Mouse (Mus musculus) CH12.LX (cell line): ENCODE measurements at regions not wholly inside any gene's neighbourhood (a gene's known extent, or its start where the extent isn't known, plus 50 kb on each side); places are given as distances from the start of the nearest gene placed in this dataset.

Experiments
- DNase-seq: peaks from one replicate; pipeline ENCODE4 v3.0.0-alpha.2; 2013; ENCODE audit errors: extremely low read depth
- H3K27ac ChIP-seq: 2 replicates; pipeline ENCODE4 v1.5.1; 2012; ENCODE audit warnings: low read depth, mild to moderate bottlenecking, control low read depth, moderate library complexity; ENCODE audit not compliant: insufficient read depth
- H3K27me3 ChIP-seq: replicated peaks from 2 replicates; pipeline ENCODE3; 2012; ENCODE audit warnings: inconsistent platforms
- H3K36me3 ChIP-seq, 2 experiments: replicated peaks in 1 of 2; 2 replicates each; pipeline versions ENCODE3 to v1.6.1; 2012; ENCODE audit warnings: inconsistent platforms in 1 of 2, low read length in 1 of 2, mild to moderate bottlenecking in 1 of 2, mixed read lengths in 1 of 2, moderate library complexity in 1 of 2; ENCODE audit not compliant: control insufficient read depth in 1 of 2, insufficient read depth in 1 of 2
- H3K4me1 ChIP-seq, 2 experiments: 2 replicates each; pipeline ENCODE4 v1.6.1; 2012; ENCODE audit warnings: inconsistent platforms in 1 of 2, moderate library complexity in 1 of 2; ENCODE audit not compliant: insufficient read depth in 2 of 2, control insufficient read depth in 1 of 2
- H3K4me2 ChIP-seq: 2 replicates; pipeline ENCODE4 v1.6.1; 2012; ENCODE audit warnings: low read depth, mild to moderate bottlenecking, control low read depth; ENCODE audit not compliant: poor library complexity, insufficient read depth, severe bottlenecking
- H3K4me3 ChIP-seq, 3 experiments: fragments of 150-350 bp in 1 of 3; sonication (generic) in 1 of 3; replicated peaks in 1 of 3; 2 replicates each; pipeline versions ENCODE3 to v1.5.1; 2011 to 2012; ENCODE audit warnings: low read depth in 2 of 3, low read length in 2 of 3, mild to moderate bottlenecking in 2 of 3, moderate library complexity in 2 of 3, control low read depth in 1 of 3, improper control_type of control experiment in 1 of 3, inconsistent platforms in 1 of 3, mixed read lengths in 1 of 3; ENCODE audit not compliant: poor library complexity in 1 of 3
- H3K79me2 ChIP-seq: replicated peaks from 2 replicates; pipeline ENCODE4 v1.6.1; 2012; ENCODE audit warnings: mild to moderate bottlenecking, moderate library complexity; ENCODE audit not compliant: control insufficient read depth, poor library complexity, insufficient read depth, severe bottlenecking; ENCODE audit errors: extremely low read depth
- H3K9ac ChIP-seq: 2 replicates; pipeline ENCODE4 v1.6.1; 2012; ENCODE audit warnings: low read depth, mild to moderate bottlenecking, control low read depth, moderate library complexity; ENCODE audit not compliant: insufficient read depth
- H3K9me3 ChIP-seq: replicated peaks from 2 replicates; pipeline ENCODE3; 2012; ENCODE audit warnings: low read length, inconsistent platforms, mixed read lengths
- BHLHE40 ChIP-seq: IDR thresholded peaks from 2 replicates; pipeline ENCODE4 v1.6.1; 2011; ENCODE audit warnings: mild to moderate bottlenecking, low read depth, low read length, improper control_type of control experiment
- CHD2 ChIP-seq: IDR thresholded peaks from 2 replicates; pipeline ENCODE4 v1.6.1; 2011; ENCODE audit warnings: low read length, improper control_type of control experiment
- E2F4 ChIP-seq: IDR thresholded peaks from 2 replicates; pipeline ENCODE4 v1.6.1; 2011; ENCODE audit warnings: low read depth, low read length, improper control_type of control experiment; ENCODE audit not compliant: insufficient replicate concordance
- GABPA ChIP-seq: IDR thresholded peaks from 2 replicates; pipeline ENCODE4 v1.6.1; 2012; ENCODE audit warnings: low read depth, low read length, improper control_type of control experiment, inconsistent platforms; ENCODE audit not compliant: insufficient replicate concordance
- HCFC1 ChIP-seq: IDR thresholded peaks from 2 replicates; pipeline ENCODE4 v1.6.1; 2012; ENCODE audit warnings: low read depth, mild to moderate bottlenecking, inconsistent platforms, low read length, improper control_type of control experiment
- IRF4 ChIP-seq: IDR thresholded peaks from 2 replicates; pipeline ENCODE4 v1.6.1; 2014; ENCODE audit warnings: low read depth, mild to moderate bottlenecking, inconsistent platforms, low read length, improper control_type of control experiment
- JUN ChIP-seq: IDR thresholded peaks from 2 replicates; pipeline ENCODE4 v1.6.1; 2011; ENCODE audit warnings: low read depth, mild to moderate bottlenecking, low read length, improper control_type of control experiment, moderate library complexity; ENCODE audit not compliant: insufficient read depth
- JUND ChIP-seq: conservative IDR thresholded peaks from 2 replicates; pipeline ENCODE4 v1.6.1; 2011; ENCODE audit warnings: low read depth, low read length, improper control_type of control experiment
- KAT2A ChIP-seq: IDR thresholded peaks from 2 replicates; pipeline ENCODE4 v1.6.1; 2012; ENCODE audit warnings: low read length, improper control_type of control experiment, inconsistent platforms; ENCODE audit not compliant: insufficient replicate concordance
- MAX ChIP-seq: IDR thresholded peaks from 2 replicates; pipeline ENCODE4 v1.6.1; 2011; ENCODE audit warnings: low read length, improper control_type of control experiment
- MAZ ChIP-seq: IDR thresholded peaks from 2 replicates; pipeline ENCODE4 v1.6.1; 2012; ENCODE audit warnings: low read depth, mild to moderate bottlenecking, inconsistent platforms, low read length, improper control_type of control experiment, moderate library complexity
- MEF2A ChIP-seq: IDR thresholded peaks from 2 replicates; pipeline ENCODE4 v1.6.1; 2014; ENCODE audit warnings: low read depth, mild to moderate bottlenecking, inconsistent platforms, low read length, improper control_type of control experiment, borderline replicate concordance
- MXI1 ChIP-seq: IDR thresholded peaks from 2 replicates; pipeline ENCODE4 v1.6.1; 2011; ENCODE audit warnings: mild to moderate bottlenecking, low read depth, low read length, improper control_type of control experiment
- MYC ChIP-seq: IDR thresholded peaks from 2 replicates; pipeline ENCODE4 v1.6.1; 2011; ENCODE audit warnings: low read depth, mild to moderate bottlenecking, improper control_type of control experiment, low read length
- NELFE ChIP-seq: IDR thresholded peaks from 2 replicates; pipeline ENCODE4 v1.6.1; 2011; ENCODE audit warnings: low read depth, low read length, improper control_type of control experiment
- PAX5 ChIP-seq: IDR thresholded peaks from 2 replicates; pipeline ENCODE4 v1.6.1; 2012; ENCODE audit warnings: low read length, inconsistent platforms, mixed read lengths
- POLR2A ChIP-seq: IDR thresholded peaks from 2 replicates; pipeline ENCODE4 v1.6.1; 2011; ENCODE audit warnings: low read depth, mild to moderate bottlenecking, improper control_type of control experiment, low read length
- POLR2AphosphoS2 ChIP-seq: IDR thresholded peaks from 2 replicates; pipeline ENCODE4 v1.6.1; 2011; ENCODE audit warnings: low read depth, low read length, improper control_type of control experiment
- RCOR1 ChIP-seq: conservative IDR thresholded peaks from 2 replicates; pipeline ENCODE4 v1.6.1; 2012; ENCODE audit warnings: low read depth, mild to moderate bottlenecking, inconsistent platforms, low read length, improper control_type of control experiment
- SIN3A ChIP-seq: IDR thresholded peaks from 2 replicates; pipeline ENCODE4 v1.6.1; 2012; ENCODE audit warnings: low read length, improper control_type of control experiment, inconsistent platforms
- SMC3 ChIP-seq: IDR thresholded peaks from 2 replicates; pipeline ENCODE4 v1.6.1; 2011; ENCODE audit warnings: low read depth, low read length, improper control_type of control experiment
- TCF12 ChIP-seq: IDR thresholded peaks from 2 replicates; pipeline ENCODE4 v1.6.1; 2014; ENCODE audit warnings: low read depth, mild to moderate bottlenecking, inconsistent platforms, low read length, improper control_type of control experiment
- UBTF ChIP-seq: IDR thresholded peaks from 2 replicates; pipeline ENCODE4 v1.6.1; 2012; ENCODE audit warnings: low read depth, mild to moderate bottlenecking, inconsistent platforms, low read length, improper control_type of control experiment, moderate library complexity
- USF1 ChIP-seq: IDR thresholded peaks from 2 replicates; pipeline ENCODE4 v1.6.1; 2014; ENCODE audit warnings: low read depth, mild to moderate bottlenecking, inconsistent platforms, low read length, improper control_type of control experiment
- USF2 ChIP-seq: conservative IDR thresholded peaks from 2 replicates; pipeline ENCODE4 v1.6.1; 2011; ENCODE audit warnings: low read depth, low read length, improper control_type of control experiment
- ZC3H11A ChIP-seq: IDR thresholded peaks from 2 replicates; pipeline ENCODE4 v1.6.1; 2012; ENCODE audit warnings: low read depth, mild to moderate bottlenecking, inconsistent platforms, low read length, improper control_type of control experiment
- ZKSCAN1 ChIP-seq: IDR thresholded peaks from 2 replicates; pipeline ENCODE4 v1.6.1; 2012; ENCODE audit warnings: low read depth, inconsistent platforms, low read length, improper control_type of control experiment, borderline replicate concordance
- dilution Hi-C: fragments of 300-500 bp; cut with MboI; formaldehyde crosslinking; loops from 2 replicates; pipeline ENCODE4 v1.14.3; 2020; ENCODE audit warnings: low sequenced_read_pairs; ENCODE audit not compliant: extremely low pct_unique_long_range_greater_than_20kb, extremely low pct_ligation_motif_present
- in situ Hi-C: fragments of 300-500 bp; cut with MboI; formaldehyde crosslinking; loops from 3 replicates; pipeline ENCODE4 v1.14.3; 2019; ENCODE audit warnings: low sequenced_read_pairs, low pct_ligation_motif_present, low pct_unique_long_range_greater_than_20kb, mixed read lengths

DNA sequence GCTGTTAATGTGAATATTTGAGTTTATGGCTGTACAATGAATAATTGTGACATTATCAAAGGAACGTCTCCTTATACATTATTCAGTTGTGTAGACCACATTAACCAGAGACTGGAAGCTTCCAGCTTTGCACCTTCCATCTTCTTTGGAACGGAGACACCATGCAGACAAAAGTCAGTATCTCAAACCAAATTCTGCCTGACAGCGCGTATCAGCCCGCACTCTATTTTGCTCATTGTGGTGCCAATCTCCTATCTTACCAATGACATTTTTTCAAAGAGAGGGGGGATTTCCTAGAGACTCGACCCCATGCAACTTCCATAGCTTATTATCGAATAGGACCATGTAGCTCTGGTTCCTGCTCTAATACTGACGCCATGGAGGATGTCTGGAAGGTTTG is 69.9 kb upstream of the Tmco5 start:
- H3K36me3 ChIP-seq: no peaks in the 10 kb centered on the region
- no peaks in the 10 kb centered on the region for H3K9me3 ChIP-seq
- no peaks in the 10 kb centered on the region for H3K79me2 ChIP-seq
- H3K4me3 ChIP-seq: no peak overlapping the region
- in situ Hi-C loops: no loop called here
- H3K4me2 ChIP-seq: no peak overlapping the region
- no peak overlapping the region for H3K27ac ChIP-seq
- H3K4me1 ChIP-seq: peaks cover 0 to 6% of the 10 kb centered on the region in 2 experiments; a peak in 1 of 4 replicates
- DNase-seq: no peak
- H3K27me3 ChIP-seq: no peaks in the 10 kb centered on the region
- dilution Hi-C loops: no loop called here
- TF ChIP-seq POLR2A: no peak
- no peak for TF ChIP-seq IRF4
- TF ChIP-seq SIN3A: no peak
- TF ChIP-seq PAX5: no peak
- no peak for TF ChIP-seq POLR2AphosphoS2
- TF ChIP-seq JUND: no peak
- no peak for TF ChIP-seq SMC3
- no peak for TF ChIP-seq MYC
- no peak for TF ChIP-seq USF1
- no peak for TF ChIP-seq TCF12
- no peak for TF ChIP-seq E2F4
- TF ChIP-seq UBTF: no peak
- H3K9ac ChIP-seq: no peak overlapping the region

DNA sequence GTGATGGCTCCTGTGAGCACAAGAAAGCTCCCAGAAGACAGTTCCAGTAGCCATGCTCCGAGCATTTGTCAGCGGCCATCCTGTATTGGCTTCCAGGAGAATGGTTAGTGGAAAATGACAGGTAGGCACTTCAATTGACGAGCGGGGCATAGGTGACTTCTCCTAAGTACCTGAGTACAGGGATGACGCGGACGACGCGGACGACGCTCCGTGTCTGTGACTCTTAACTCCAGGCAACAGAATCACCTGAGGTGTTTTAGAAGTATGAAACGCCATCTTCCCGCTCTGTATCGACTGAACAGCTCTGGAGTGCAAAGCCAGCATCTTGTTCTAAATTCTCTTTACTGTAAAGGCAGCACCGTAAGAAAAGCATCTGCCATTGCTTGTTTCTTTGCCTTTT is 68.4 kb upstream of the Tmco5 start:
- no peak for DNase-seq
- in situ Hi-C loops: no loop called here
- TF ChIP-seq MAX: no peak
- no peak for TF ChIP-seq POLR2A
- no peak for TF ChIP-seq USF2
- no peak for TF ChIP-seq MAZ
- no peak for TF ChIP-seq NELFE
- TF ChIP-seq KAT2A: no peak
- TF ChIP-seq ZKSCAN1: no peak
- TF ChIP-seq ZC3H11A: no peak
- no peak for TF ChIP-seq SIN3A
- TF ChIP-seq UBTF: no peak
- TF ChIP-seq GABPA: no peak
- no peak for TF ChIP-seq MEF2A
- TF ChIP-seq E2F4: no peak
- no peak for TF ChIP-seq CHD2
- no peak for TF ChIP-seq RCOR1
- TF ChIP-seq BHLHE40: no peak
- TF ChIP-seq MXI1: no peak
- TF ChIP-seq JUN: no peak
- TF ChIP-seq HCFC1: no peak
- no peak for TF ChIP-seq IRF4
- Histone ChIP-seq H3K9me3 (no peaks in the 10 kb centered on the region), H3K27ac (no peak overlapping the region), H3K79me2 (no peaks in the 10 kb centered on the region), H3K4me3 (no peak overlapping the region), H3K4me1 (peaks cover 0 to 7% of the 10 kb centered on the region in 2 experiments; a peak in 1 of 4 replicates), H3K36me3 (no peaks in the 10 kb centered on the region), H3K9ac (no peak overlapping the region), H3K4me2 (no peak overlapping the region), H3K27me3 (no peaks in the 10 kb centered on the region)
- dilution Hi-C loops: no loop called here
